Mouse (Mus musculus): ENCODE measurements around the gene Kcnma1. TPM values are rescaled to one million over a fixed set of nuclear protein-coding genes. Genes with fewer than 3 reads are reported as not detected.

The Kcnma1 gene
- polyA plus RNA-seq, 1 experiment from 2014 or later: 0.42 TPM

GRCm38 (mm10) chr14:23494496-23494800, 519.8 kb downstream of the Kcnma1 start:
- Histone ChIP-seq H3K36me3 (no peaks in the 10 kb centered on the region), H3K9me3 (replicated peaks) (no peaks in the 10 kb centered on the region), H3K4me1 (replicated peaks) (no peaks in the 10 kb centered on the region), H3K9ac (no peak overlapping the region), H3K27ac (ENCODE audit: poor library complexity, severe bottlenecking) (no peak overlapping the region), H3K4me2 (no peak overlapping the region), H3K27me3 (replicated peaks) (no peaks in the 10 kb centered on the region), H3K4me3 (no peak overlapping the region)
- ATAC-seq (ENCODE audit: insufficient number of reproducible peaks, low FRiP score): no peak
- WGBS: 69% methylated on average over 3 of the region's 3 CpGs

GRCm38 (mm10) chr14:23493750-23494495, 520.4 kb downstream of the Kcnma1 start:
- WGBS: 75% methylated on average over 8 of the region's 8 CpGs
- H3K27ac ChIP-seq (ENCODE audit: poor library complexity, severe bottlenecking): no peak overlapping the region
- no peaks in the 10 kb centered on the region for H3K9me3 ChIP-seq (replicated peaks)
- H3K36me3 ChIP-seq: no peaks in the 10 kb centered on the region
- H3K4me3 ChIP-seq: no peak overlapping the region
- H3K27me3 ChIP-seq (replicated peaks): no peaks in the 10 kb centered on the region
- no peaks in the 10 kb centered on the region for H3K4me1 ChIP-seq (replicated peaks)
- no peak for ATAC-seq (ENCODE audit: insufficient number of reproducible peaks, low FRiP score)
- no peak overlapping the region for H3K4me2 ChIP-seq
- no peak overlapping the region for H3K9ac ChIP-seq

- H3K4me3 ChIP-seq: no peak overlapping the region
- no peak for ATAC-seq (ENCODE audit: insufficient number of reproducible peaks, low FRiP score)
- H3K4me1 ChIP-seq (replicated peaks): no peaks in the 10 kb centered on the region
- no peaks in the 10 kb centered on the region for H3K27me3 ChIP-seq (replicated peaks)
- 85% methylated on average over 9 of the region's 9 CpGs for WGBS
- H3K4me2 ChIP-seq: no peak overlapping the region
- H3K36me3 ChIP-seq: no peaks in the 10 kb centered on the region
- H3K27ac ChIP-seq (ENCODE audit: poor library complexity, severe bottlenecking): no peak overlapping the region
- no peak overlapping the region for H3K9ac ChIP-seq
- no peaks in the 10 kb centered on the region for H3K9me3 ChIP-seq (replicated peaks)
Observed at GRCm38 (mm10) chr14:23492581-23493360, 521.5 kb downstream of the Kcnma1 start.

GRCm38 (mm10) chr14:23491359-23491758, 522.9 kb downstream of the Kcnma1 start:
- no peak overlapping the region for H3K4me3 ChIP-seq
- H3K9ac ChIP-seq: no peak overlapping the region
- H3K4me1 ChIP-seq (replicated peaks): no peaks in the 10 kb centered on the region
- no peak overlapping the region for H3K27ac ChIP-seq (ENCODE audit: poor library complexity, severe bottlenecking)
- no peaks in the 10 kb centered on the region for H3K9me3 ChIP-seq (replicated peaks)
- no peak for ATAC-seq (ENCODE audit: insufficient number of reproducible peaks, low FRiP score)
- H3K4me2 ChIP-seq: no peak overlapping the region
- 29% methylated on average over 2 of the region's 2 CpGs for WGBS
- no peaks in the 10 kb centered on the region for H3K27me3 ChIP-seq (replicated peaks)
- no peaks in the 10 kb centered on the region for H3K36me3 ChIP-seq

GRCm38 (mm10) chr14:23486687-23487086, 527.6 kb downstream of the Kcnma1 start:
- Histone ChIP-seq H3K4me3 (no peak overlapping the region), H3K27me3 (replicated peaks) (no peaks in the 10 kb centered on the region), H3K27ac (ENCODE audit: poor library complexity, severe bottlenecking) (no peak overlapping the region), H3K36me3 (no peaks in the 10 kb centered on the region), H3K4me2 (no peak overlapping the region), H3K9ac (no peak overlapping the region), H3K4me1 (replicated peaks) (no peaks in the 10 kb centered on the region), H3K9me3 (replicated peaks) (no peaks in the 10 kb centered on the region)
- WGBS: 96% methylated on average over 1 of the region's 1 CpGs
- no peak for ATAC-seq (ENCODE audit: insufficient number of reproducible peaks, low FRiP score)

- Histone ChIP-seq H3K9me3 (replicated peaks) (no peaks in the 10 kb centered on the region), H3K27ac (ENCODE audit: poor library complexity, severe bottlenecking) (no peak overlapping the region), H3K36me3 (no peaks in the 10 kb centered on the region), H3K9ac (no peak overlapping the region), H3K4me3 (no peak overlapping the region), H3K27me3 (replicated peaks) (no peaks in the 10 kb centered on the region), H3K4me1 (replicated peaks) (no peaks in the 10 kb centered on the region), H3K4me2 (no peak overlapping the region)
- WGBS: 73% methylated on average over 7 of the region's 7 CpGs
- ATAC-seq (ENCODE audit: insufficient number of reproducible peaks, low FRiP score): no peak
Observed at GRCm38 (mm10) chr14:23485802-23486500, 528.3 kb downstream of the Kcnma1 start.

GRCm38 (mm10) chr14:23475129-23475528, 539.2 kb downstream of the Kcnma1 start:
- no peak overlapping the region for H3K4me3 ChIP-seq
- no peak for ATAC-seq (ENCODE audit: insufficient number of reproducible peaks, low FRiP score)
- 77% methylated on average over 4 of the region's 4 CpGs for WGBS

GRCm38 (mm10) chr14:23470071-23470470, 544.2 kb downstream of the Kcnma1 start:
- H3K9ac ChIP-seq: no peak overlapping the region
- no peak overlapping the region for H3K4me3 ChIP-seq
- no peak for ATAC-seq (ENCODE audit: insufficient number of reproducible peaks, low FRiP score)
- H3K4me1 ChIP-seq (replicated peaks): no peaks in the 10 kb centered on the region
- H3K27me3 ChIP-seq (replicated peaks): no peaks in the 10 kb centered on the region
- WGBS: 87% methylated on average over 2 of the region's 2 CpGs
- no peak overlapping the region for H3K4me2 ChIP-seq
- no peaks in the 10 kb centered on the region for H3K9me3 ChIP-seq (replicated peaks)
- no peak overlapping the region for H3K27ac ChIP-seq (ENCODE audit: poor library complexity, severe bottlenecking)
- H3K36me3 ChIP-seq: no peaks in the 10 kb centered on the region

More at GRCm38 (mm10) chr14:23475129-23475528, 539.2 kb downstream of the Kcnma1 start:
- Histone ChIP-seq H3K36me3 (no peaks in the 10 kb centered on the region), H3K9me3 (replicated peaks) (no peaks in the 10 kb centered on the region), H3K4me1 (replicated peaks) (no peaks in the 10 kb centered on the region), H3K9ac (no peak overlapping the region), H3K27ac (ENCODE audit: poor library complexity, severe bottlenecking) (no peak overlapping the region), H3K4me2 (no peak overlapping the region), H3K27me3 (replicated peaks) (no peaks in the 10 kb centered on the region)

- WGBS: 47% methylated on average over 2 of the region's 2 CpGs
- H3K27me3 ChIP-seq (replicated peaks): no peaks in the 10 kb centered on the region
- H3K27ac ChIP-seq (ENCODE audit: poor library complexity, severe bottlenecking): no peak overlapping the region
- no peak overlapping the region for H3K4me3 ChIP-seq
- H3K4me1 ChIP-seq (replicated peaks): no peaks in the 10 kb centered on the region
- H3K9me3 ChIP-seq (replicated peaks): no peaks in the 10 kb centered on the region
- H3K36me3 ChIP-seq: no peaks in the 10 kb centered on the region
- H3K4me2 ChIP-seq: no peak overlapping the region
- ATAC-seq (ENCODE audit: insufficient number of reproducible peaks, low FRiP score): no peak
- no peak overlapping the region for H3K9ac ChIP-seq
Observed at GRCm38 (mm10) chr14:23465135-23465534, 549.2 kb downstream of the Kcnma1 start.

GRCm38 (mm10) chr14:23458560-23458959, 555.7 kb downstream of the Kcnma1 start:
- H3K4me3 ChIP-seq: no peak overlapping the region
- H3K36me3 ChIP-seq: no peaks in the 10 kb centered on the region
- no peak overlapping the region for H3K4me2 ChIP-seq
- ATAC-seq (ENCODE audit: insufficient number of reproducible peaks, low FRiP score): no peak
- H3K9ac ChIP-seq: no peak overlapping the region
- H3K27me3 ChIP-seq (replicated peaks): no peaks in the 10 kb centered on the region
- WGBS: 67% methylated on average over 4 of the region's 4 CpGs
- H3K4me1 ChIP-seq (replicated peaks): no peaks in the 10 kb centered on the region
- no peak overlapping the region for H3K27ac ChIP-seq (ENCODE audit: poor library complexity, severe bottlenecking)
- H3K9me3 ChIP-seq (replicated peaks): no peaks in the 10 kb centered on the region

GRCm38 (mm10) chr14:23451681-23452080, 562.6 kb downstream of the Kcnma1 start:
- Histone ChIP-seq H3K36me3 (no peaks in the 10 kb centered on the region), H3K4me2 (no peak overlapping the region), H3K9me3 (replicated peaks) (no peaks in the 10 kb centered on the region), H3K27me3 (replicated peaks) (no peaks in the 10 kb centered on the region), H3K27ac (ENCODE audit: poor library complexity, severe bottlenecking) (no peak overlapping the region), H3K4me1 (replicated peaks) (no peaks in the 10 kb centered on the region), H3K4me3 (no peak overlapping the region), H3K9ac (no peak overlapping the region)
- no peak for ATAC-seq (ENCODE audit: insufficient number of reproducible peaks, low FRiP score)
- WGBS: 82% methylated on average over 6 of the region's 6 CpGs
